Mouse (Mus musculus): ENCODE results near the gene Eya2. TPM values are rescaled to one million over a fixed set of nuclear protein-coding genes. Genes with fewer than 3 reads are reported as not detected.
A peak's percentile ranks its signal among the peaks of the same experiment; 100 is the strongest.

The Eya2 gene
- polyA plus RNA-seq, 1 experiment from 2014 or later, result 0.16 TPM

DNA sequence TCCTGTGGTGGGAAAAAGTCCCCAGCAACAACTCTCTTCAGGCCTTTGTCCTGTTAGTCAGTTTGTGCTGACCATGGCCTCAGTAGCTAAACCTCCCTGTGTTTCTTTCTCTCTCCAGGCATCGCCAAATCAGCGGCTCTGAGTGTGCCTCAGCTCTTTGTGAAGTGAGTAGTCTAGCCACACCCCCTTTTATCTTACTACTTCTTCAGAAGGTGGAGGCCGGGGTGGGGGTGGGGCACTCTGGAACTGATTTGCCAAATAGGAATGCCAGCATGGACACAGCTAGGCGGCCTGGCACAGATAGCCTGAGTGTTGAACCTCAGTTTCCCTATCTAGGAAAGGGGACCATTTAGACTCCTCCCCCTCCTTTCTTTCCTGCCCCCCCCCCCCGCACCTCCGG, 87.9 kb downstream of the Eya2 start:
- Histone ChIP-seq H3K27ac (ENCODE audit: low read depth, low read length) (no peak overlapping the region), H3K4me3 (ENCODE audit: low read depth, low read length) (no peak overlapping the region), H3K4me1 (replicated peaks; ENCODE audit: control insufficient read depth, insufficient read depth, low read length) (no peaks in the 10 kb centered on the region), H3K36me3 (ENCODE audit: control insufficient read depth, insufficient read depth) (no peaks in the 10 kb centered on the region), H3K9ac (ENCODE audit: low read depth, low read length) (no peak overlapping the region), H3K9me3 (ENCODE audit: control insufficient read depth) (no peaks in the 10 kb centered on the region), H3K27me3 (replicated peaks; ENCODE audit: control insufficient read depth, insufficient read depth, low read length) (no peaks in the 10 kb centered on the region), H3K4me2 (replicated peaks; ENCODE audit: low read depth) (no peak overlapping the region)
- no peak for TF ChIP-seq CTCF (IDR thresholded peaks at IDR 0.05; ENCODE audit: low read depth)
- WGBS, result 29% methylated on average over 6 of the region's 6 CpGs
- ATAC-seq, result no peak

DNA sequence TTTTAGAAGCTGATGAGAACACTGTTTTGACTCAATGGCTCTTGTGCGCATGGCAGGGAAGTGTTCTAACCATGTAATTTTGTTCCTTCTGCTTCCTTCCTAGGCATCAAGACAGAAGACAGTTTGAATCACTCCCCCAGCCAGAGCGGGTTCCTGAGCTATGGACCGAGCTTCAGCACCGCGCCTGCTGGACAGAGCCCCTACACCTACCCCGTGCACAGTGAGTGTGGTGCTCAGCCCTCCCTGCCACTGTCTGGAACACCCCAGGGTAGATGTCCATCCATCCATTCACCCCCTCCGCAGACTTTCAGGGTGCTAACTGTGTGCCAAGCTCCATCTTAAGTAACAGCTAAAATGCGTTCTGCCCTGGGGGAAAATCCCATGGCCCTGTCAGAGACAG, 92.7 kb downstream of the Eya2 start:
- Histone ChIP-seq H3K4me1 (replicated peaks; ENCODE audit: control insufficient read depth, insufficient read depth, low read length) (no peaks in the 10 kb centered on the region), H3K9ac (ENCODE audit: low read depth, low read length) (no peak overlapping the region), H3K4me3 (ENCODE audit: low read depth, low read length) (no peak overlapping the region), H3K36me3 (ENCODE audit: control insufficient read depth, insufficient read depth) (no peaks in the 10 kb centered on the region), H3K27me3 (replicated peaks; ENCODE audit: control insufficient read depth, insufficient read depth, low read length) (no peaks in the 10 kb centered on the region), H3K9me3 (ENCODE audit: control insufficient read depth) (no peaks in the 10 kb centered on the region), H3K4me2 (replicated peaks; ENCODE audit: low read depth) (no peak overlapping the region), H3K27ac (ENCODE audit: low read depth, low read length) (no peak overlapping the region)
- no peak for TF ChIP-seq CTCF (IDR thresholded peaks at IDR 0.05; ENCODE audit: low read depth)
- 31% methylated on average over 8 of the region's 8 CpGs for WGBS
- ATAC-seq, result no peak

DNA sequence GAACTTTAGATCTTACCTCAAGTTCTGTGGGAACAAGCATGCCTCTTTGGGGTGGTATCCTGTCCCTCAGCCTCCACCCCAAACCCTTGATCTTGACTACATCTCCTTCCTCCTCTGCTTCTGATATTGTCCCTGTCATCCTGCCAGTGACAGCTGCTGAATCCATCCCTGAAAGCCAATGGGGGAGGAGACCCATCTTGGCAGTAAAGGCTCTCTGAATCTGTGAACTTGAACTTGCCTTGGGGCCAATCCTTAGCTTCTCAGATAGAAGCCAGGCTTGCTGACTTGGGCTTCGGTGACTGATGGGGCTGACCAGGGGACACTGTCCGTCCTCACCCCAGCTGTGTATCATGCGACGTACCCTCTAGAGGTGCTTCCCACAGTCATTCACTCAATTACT, 94.1 kb downstream of the Eya2 start:
- no peaks in the 10 kb centered on the region for H3K9me3 ChIP-seq (ENCODE audit: control insufficient read depth)
- 82% methylated on average over 4 of the region's 4 CpGs for WGBS
- no peaks in the 10 kb centered on the region for H3K4me1 ChIP-seq (replicated peaks; ENCODE audit: control insufficient read depth, insufficient read depth, low read length)
- no peak overlapping the region for H3K4me3 ChIP-seq (ENCODE audit: low read depth, low read length)
- H3K27me3 ChIP-seq (replicated peaks; ENCODE audit: control insufficient read depth, insufficient read depth, low read length), result no peaks in the 10 kb centered on the region
- H3K36me3 ChIP-seq (ENCODE audit: control insufficient read depth, insufficient read depth), result no peaks in the 10 kb centered on the region
- TF ChIP-seq CTCF (IDR thresholded peaks at IDR 0.05; ENCODE audit: low read depth), result no peak
- ATAC-seq, result no peak
- no peak overlapping the region for H3K4me2 ChIP-seq (replicated peaks; ENCODE audit: low read depth)
- no peak overlapping the region for H3K9ac ChIP-seq (ENCODE audit: low read depth, low read length)
- no peak overlapping the region for H3K27ac ChIP-seq (ENCODE audit: low read depth, low read length)

DNA sequence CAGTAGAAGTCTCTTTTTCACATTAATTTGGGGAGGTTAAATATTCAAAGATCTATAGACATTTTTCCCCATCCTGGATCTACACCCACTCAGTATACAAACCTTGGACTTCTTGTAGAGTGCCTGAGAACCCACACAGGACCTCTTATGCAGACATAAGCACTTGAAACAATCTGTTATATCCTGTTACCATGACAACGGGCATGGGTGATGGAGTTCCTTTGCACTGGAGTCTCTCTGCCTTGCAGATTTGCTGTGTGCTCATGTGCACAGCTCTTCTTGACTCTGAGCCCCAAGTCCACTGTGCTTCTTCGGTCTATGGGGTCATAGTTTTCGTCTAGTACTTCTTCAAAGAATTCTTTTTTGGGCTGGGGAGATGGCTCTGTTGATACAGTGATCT, 96.2 kb downstream of the Eya2 start:
- no peak for TF ChIP-seq CTCF (IDR thresholded peaks at IDR 0.05; ENCODE audit: low read depth)
- H3K9me3 ChIP-seq (ENCODE audit: control insufficient read depth), result no peaks in the 10 kb centered on the region
- no peaks in the 10 kb centered on the region for H3K36me3 ChIP-seq (ENCODE audit: control insufficient read depth, insufficient read depth)
- no peak for ATAC-seq
- H3K4me1 ChIP-seq (replicated peaks; ENCODE audit: control insufficient read depth, insufficient read depth, low read length), result no peaks in the 10 kb centered on the region
- no peak overlapping the region for H3K4me3 ChIP-seq (ENCODE audit: low read depth, low read length)
- no peaks in the 10 kb centered on the region for H3K27me3 ChIP-seq (replicated peaks; ENCODE audit: control insufficient read depth, insufficient read depth, low read length)
- no peak overlapping the region for H3K9ac ChIP-seq (ENCODE audit: low read depth, low read length)
- WGBS, result 80% methylated on average over 3 of the region's 3 CpGs
- H3K27ac ChIP-seq (ENCODE audit: low read depth, low read length), result no peak overlapping the region
- H3K4me2 ChIP-seq (replicated peaks; ENCODE audit: low read depth), result no peak overlapping the region

DNA sequence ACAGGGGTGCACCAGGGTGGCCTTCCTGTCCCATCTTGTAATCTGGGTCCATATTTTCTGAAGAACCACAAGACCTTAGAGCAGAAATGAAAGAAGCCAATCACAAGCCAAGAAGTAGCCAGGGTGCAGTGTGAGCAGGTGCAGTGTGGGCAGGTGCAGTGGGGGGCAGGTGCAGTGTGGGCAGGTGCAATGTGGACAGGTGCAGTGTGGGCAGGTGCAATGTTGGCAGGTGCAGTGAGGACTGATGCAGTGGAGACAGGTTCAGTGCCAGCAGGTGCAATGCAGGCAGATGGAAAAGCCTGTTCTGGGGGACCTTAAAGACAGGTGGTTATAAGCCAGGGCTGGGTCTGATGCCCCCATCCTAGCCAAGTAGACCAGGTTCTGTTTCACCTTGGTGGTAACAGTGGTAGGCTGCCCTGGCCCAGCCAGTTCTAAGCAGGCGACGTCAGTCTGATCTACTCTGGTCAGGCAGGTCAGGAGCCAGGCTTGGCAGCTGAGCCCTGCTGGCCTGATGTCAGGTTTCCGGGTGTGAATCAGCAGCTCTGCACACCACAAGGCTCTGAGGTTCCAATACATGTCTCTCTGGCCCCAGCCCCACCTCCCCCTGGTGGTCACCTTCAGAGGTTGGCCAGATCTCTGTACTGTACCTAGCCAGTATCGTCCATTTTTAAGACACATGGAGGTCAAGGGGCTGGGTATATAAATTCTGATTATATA, 98.3 kb downstream of the Eya2 start:
- no peak overlapping the region for H3K27ac ChIP-seq (ENCODE audit: low read depth, low read length)
- no peaks in the 10 kb centered on the region for H3K27me3 ChIP-seq (replicated peaks; ENCODE audit: control insufficient read depth, insufficient read depth, low read length)
- no peak overlapping the region for H3K4me3 ChIP-seq (ENCODE audit: low read depth, low read length)
- H3K9ac ChIP-seq (ENCODE audit: low read depth, low read length), result no peak overlapping the region
- 29% methylated on average over 4 of the region's 4 CpGs for WGBS
- H3K4me2 ChIP-seq (replicated peaks; ENCODE audit: low read depth), result no peak overlapping the region
- H3K9me3 ChIP-seq (ENCODE audit: control insufficient read depth), result no peaks in the 10 kb centered on the region
- TF ChIP-seq CTCF (IDR thresholded peaks at IDR 0.05; ENCODE audit: low read depth), result peak; percentile 59
- no peaks in the 10 kb centered on the region for H3K4me1 ChIP-seq (replicated peaks; ENCODE audit: control insufficient read depth, insufficient read depth, low read length)
- 0 out of 2 replicates have a peak, but pooled peaks have one; percentile 22 for ATAC-seq
- H3K36me3 ChIP-seq (ENCODE audit: control insufficient read depth, insufficient read depth), result no peaks in the 10 kb centered on the region

DNA sequence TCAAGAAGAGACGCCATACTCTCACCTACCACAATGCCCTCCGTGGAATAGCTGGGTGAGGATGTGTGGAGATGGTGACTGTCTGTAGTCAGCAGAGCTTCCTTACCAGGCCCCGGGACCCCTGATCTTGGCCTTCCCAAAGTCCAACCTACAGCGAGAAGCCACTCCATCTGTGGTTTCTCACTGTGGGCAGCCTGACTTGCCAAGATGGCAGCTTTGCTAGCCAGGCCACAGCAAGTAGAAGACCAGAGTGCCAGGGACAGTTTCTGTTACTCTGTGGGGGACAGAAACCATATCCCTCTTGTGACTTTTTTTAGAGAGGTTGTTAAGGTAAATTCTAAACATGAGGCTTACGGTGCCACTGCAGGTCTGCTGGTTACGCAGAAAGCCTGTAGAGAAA, 99.9 kb downstream of the Eya2 start:
- no peak overlapping the region for H3K9ac ChIP-seq (ENCODE audit: low read depth, low read length)
- H3K9me3 ChIP-seq (ENCODE audit: control insufficient read depth), result no peaks in the 10 kb centered on the region
- H3K27me3 ChIP-seq (replicated peaks; ENCODE audit: control insufficient read depth, insufficient read depth, low read length), result no peaks in the 10 kb centered on the region
- WGBS, result 91% methylated on average over 6 of the region's 6 CpGs
- H3K4me3 ChIP-seq (ENCODE audit: low read depth, low read length), result no peak overlapping the region
- ATAC-seq, result no peak
- no peak for TF ChIP-seq CTCF (IDR thresholded peaks at IDR 0.05; ENCODE audit: low read depth)
- no peaks in the 10 kb centered on the region for H3K36me3 ChIP-seq (ENCODE audit: control insufficient read depth, insufficient read depth)
- no peaks in the 10 kb centered on the region for H3K4me1 ChIP-seq (replicated peaks; ENCODE audit: control insufficient read depth, insufficient read depth, low read length)
- no peak overlapping the region for H3K27ac ChIP-seq (ENCODE audit: low read depth, low read length)
- H3K4me2 ChIP-seq (replicated peaks; ENCODE audit: low read depth), result no peak overlapping the region
